Mouse (Mus musculus) left cerebral cortex, postnatal 4 days (tissue): ENCODE measurements at regions not wholly inside any gene's neighbourhood (a gene's known extent, or its start where the extent isn't known, plus 50 kb on each side); places are given as distances from the start of the nearest gene placed in this dataset.

Source experiments
- DNase-seq: peaks from one replicate; pipeline ENCODE4 v3.0.0-alpha.2; 2022
- intact Hi-C: fragments of 180-260 bp; cut with DNase I; formaldehyde crosslinking; loops from one replicate; pipeline ENCODE4 v1.15.1; 2025

DNA sequence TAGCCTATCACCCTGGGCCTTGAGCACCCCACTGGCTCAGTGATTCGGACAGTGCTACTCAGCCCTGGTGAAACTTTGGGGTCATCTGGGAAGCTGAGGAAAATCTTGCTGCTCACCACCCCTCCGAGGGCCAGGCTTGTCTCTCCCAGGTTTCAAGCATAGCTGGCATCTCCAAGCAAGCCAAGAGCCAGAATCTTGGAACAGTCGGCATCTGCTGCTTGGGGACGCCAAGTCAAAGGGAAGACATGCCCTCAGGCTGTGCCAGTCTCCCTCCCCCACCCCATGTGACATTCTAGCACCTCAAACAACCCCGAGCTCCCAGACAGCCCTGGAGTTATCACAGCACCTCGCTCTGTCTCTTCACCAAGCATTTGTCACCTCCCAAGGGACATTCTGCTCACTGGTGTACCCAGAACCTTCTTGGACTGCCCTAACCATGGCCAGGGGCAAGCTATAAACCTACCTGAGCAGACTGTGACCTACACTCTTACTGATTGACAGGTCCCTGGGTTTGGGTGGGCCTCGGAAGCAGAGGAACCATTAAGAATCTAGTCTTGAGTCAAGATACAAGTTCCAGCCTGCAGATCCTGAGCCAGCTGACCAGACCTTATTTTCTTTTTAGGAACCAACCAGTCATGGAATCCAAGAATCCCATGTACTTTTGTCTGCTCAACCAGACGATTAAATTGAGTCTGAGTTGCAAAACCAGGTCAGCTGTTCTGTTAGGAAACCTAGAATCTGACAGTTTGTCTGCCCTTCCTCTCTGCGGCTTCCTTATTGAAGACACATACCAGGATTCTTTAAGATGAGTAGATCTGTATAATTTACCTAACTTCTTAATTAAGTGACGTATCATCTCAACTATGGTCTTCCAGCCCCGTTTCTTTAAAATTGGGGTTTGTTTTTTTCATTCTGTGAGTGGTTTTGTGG lies 83.0 kb upstream of the Otos start:
- DNase-seq = peak; percentile 40
- intact Hi-C loops = no loop called here

GRCm38 (mm10) chr1:92730576-92730975 lies 81.9 kb upstream of the Otos start:
- peak; percentile 61 for DNase-seq
- intact Hi-C loops = no loop called here

GRCm38 (mm10) chr1:92727961-92728360 lies 79.3 kb upstream of the Otos start:
- DNase-seq = no peak
- intact Hi-C loops = no loop called here

DNA sequence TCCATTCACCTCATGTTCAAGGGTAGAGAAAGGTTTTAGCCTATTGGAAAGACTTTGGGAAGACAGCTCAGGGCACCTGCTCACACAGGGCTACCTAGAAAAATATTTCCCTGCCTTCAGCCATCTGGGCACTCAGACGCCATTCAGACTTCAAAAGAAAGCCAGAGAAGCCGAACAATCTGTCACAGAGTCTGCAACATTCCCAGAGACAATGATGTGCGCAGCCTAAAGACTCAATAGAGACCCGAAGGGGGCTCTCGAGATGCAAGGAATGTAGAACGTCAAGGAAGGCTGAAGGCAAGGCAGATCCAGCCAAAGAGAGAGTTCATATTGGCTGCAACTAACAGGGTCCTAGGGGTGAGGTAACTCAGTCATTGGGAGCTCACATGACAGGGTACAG lies 78.7 kb upstream of the Otos start:
- intact Hi-C loops = no loop called here
- no peak for DNase-seq

DNA sequence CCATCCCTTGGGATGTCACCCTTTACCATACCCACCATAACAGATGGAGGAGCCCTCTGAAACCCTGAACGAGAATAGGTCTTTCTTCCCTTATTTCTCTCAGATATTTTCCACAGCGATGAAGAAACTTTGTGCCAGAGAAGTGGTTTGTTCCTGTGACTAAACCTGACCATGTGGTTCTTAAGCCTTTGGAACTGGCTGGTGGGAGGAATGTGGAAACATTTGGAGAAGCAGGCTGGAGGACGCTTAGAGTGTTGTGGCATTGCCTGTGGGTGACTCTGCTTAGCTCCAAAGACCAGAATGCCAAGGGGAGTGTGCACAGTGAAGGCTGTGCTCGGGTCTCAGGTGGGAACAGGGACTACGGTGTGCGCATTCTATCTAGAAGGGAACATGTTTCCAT lies 77.7 kb upstream of the Otos start:
- no peak for DNase-seq
- intact Hi-C loops = no loop called here

GRCm38 (mm10) chr1:92724135-92724534 lies 75.5 kb upstream of the Otos start:
- intact Hi-C loops = no loop called here
- DNase-seq = no peak

DNA sequence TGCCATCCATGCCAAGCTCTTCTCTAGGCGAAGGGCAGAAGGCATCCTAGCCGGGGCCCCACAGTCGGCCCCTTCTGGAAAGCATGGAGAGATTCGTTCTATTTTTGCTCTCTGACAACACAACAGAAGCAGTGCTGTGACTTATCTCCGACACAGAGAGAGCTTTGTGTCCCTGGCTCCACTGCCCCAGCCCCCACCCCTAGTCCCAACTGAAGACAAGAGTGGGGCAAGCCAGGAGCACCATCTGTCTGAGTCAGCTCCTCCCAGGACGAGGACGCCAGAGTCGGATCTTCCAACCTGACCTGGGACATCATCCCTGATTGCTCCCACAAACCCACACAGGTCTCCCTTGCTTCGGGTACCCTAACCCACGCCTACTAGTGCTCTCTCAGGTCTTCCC lies 71.9 kb upstream of the Otos start:
- intact Hi-C loops = no loop called here
- DNase-seq = peak; percentile 59

DNA sequence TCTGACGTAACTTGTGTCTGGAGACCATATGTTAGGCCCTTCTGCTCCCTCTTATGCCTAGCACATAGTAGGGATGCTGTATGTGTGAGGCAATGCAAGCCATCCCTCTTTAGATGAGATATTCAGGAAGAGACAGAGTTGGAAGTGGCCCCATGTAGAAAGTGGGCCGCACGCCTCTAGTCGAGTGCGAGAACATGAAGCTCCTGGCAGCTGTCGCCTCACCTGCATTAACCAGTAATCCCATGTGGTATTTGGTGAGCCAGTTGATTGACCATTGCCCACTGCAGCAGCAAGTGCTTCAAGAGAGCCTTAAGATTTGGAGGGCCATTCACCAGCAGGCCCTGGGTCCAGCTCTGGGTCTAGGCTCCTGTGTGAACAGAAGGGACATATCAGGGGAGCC lies 71.2 kb upstream of the Otos start:
- DNase-seq = no peak
- intact Hi-C loops = no loop called here

DNA sequence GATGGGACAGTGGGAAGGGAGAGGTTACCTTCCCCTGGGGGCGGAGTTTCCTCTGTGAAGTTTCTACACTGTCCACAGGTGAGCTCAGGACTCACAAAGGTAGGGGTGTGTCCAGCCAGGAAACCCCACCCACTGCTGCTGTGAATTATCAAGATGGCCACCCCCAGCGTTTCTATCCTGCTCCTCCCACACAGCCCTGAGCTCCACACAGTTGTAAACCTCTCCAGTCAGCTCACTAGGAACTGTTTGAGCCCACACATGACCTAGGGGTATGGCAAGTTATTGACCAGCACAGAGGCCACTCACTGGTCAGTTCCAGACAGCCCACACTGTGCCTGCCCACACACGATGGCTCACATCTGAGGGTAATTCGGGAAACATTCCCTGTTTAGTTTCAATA lies 69.5 kb upstream of the Otos start:
- intact Hi-C loops = no loop called here

GRCm38 (mm10) chr1:92714725-92715324 lies 66.2 kb upstream of the Otos start:
- no peak for DNase-seq
- intact Hi-C loops = no loop called here

More for the DNA sequence above, 69.5 kb upstream of the Otos start:
- DNase-seq = no peak

DNA sequence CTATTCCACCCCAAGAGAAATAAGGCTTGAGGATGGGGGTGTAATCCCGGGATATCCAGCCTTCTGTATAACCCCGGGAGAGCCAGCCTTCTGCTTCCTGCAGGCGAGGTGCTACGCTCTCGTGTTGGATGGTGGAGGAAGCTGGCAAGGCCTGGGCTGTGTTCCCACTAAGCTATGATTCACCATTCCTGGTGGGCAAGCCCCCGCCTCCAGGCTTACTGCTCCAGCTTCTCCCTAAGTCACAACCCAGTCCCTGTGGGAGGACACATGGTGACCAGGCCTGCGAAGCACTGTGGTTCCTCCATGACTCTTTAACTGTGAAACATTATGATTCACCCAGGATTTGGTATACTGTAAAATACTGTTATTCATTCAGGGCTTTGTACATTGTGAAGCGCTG lies 63.7 kb upstream of the Otos start:
- intact Hi-C loops = no loop called here
- no peak for DNase-seq

DNA sequence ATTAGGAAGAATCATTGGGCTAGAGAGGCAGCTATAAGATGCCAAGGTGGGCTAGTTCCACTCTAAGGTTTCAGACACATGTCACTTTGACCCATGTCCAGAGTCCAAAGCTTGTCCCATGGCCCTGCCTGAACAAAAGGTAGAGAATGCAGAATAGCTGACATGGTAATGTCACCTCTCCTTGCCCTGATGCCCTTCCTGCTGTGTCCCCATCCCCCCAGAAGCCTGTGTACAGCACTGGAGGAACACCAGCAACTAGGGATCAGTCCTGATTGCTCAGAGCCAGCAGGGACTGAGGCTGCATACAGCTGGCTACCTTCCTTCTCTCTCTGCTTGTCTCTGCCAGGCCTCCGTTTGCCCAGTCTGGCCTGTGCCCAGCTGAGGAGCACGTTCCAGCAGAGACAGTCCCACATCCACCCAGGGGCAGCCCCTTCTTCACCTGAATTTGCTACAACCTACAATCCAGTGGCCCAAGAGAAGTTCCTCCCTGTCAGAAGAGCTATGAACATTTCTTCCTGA lies 61.7 kb upstream of the Otos start:
- intact Hi-C loops = no loop called here
- DNase-seq = no peak

DNA sequence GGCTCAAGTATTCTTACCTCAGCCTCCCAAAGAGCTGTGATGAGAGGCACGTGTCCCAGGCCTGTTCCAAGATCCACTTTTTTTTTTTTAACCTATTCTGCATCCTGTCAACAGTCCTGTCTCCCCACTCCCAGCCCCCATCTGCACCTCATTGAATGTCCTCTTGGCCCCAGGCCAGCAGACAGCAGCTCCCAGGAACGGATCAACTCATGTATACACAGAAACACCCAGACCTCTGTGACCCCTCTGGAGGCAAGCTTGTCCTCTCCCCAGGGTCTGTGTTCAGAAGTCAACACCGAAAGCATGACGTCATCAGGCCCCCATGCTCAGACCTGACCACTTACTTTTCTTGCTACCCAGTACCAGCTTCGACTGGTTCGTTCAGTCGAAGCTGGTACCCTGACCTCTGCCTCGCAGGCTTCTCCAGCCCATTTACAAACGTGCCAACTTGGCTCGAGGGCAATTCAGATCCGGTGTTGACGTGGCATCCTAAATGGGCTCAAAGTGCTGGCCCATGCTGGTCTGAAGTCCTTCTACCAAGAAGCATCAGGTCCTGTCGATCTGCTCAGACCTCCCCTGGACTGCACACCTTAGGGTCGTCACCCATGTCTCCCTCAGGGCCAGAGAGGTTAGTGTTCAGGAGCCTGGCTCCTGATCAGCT lies 60.7 kb upstream of the Otos start:
- intact Hi-C loops = no loop called here
- DNase-seq = no peak

DNA sequence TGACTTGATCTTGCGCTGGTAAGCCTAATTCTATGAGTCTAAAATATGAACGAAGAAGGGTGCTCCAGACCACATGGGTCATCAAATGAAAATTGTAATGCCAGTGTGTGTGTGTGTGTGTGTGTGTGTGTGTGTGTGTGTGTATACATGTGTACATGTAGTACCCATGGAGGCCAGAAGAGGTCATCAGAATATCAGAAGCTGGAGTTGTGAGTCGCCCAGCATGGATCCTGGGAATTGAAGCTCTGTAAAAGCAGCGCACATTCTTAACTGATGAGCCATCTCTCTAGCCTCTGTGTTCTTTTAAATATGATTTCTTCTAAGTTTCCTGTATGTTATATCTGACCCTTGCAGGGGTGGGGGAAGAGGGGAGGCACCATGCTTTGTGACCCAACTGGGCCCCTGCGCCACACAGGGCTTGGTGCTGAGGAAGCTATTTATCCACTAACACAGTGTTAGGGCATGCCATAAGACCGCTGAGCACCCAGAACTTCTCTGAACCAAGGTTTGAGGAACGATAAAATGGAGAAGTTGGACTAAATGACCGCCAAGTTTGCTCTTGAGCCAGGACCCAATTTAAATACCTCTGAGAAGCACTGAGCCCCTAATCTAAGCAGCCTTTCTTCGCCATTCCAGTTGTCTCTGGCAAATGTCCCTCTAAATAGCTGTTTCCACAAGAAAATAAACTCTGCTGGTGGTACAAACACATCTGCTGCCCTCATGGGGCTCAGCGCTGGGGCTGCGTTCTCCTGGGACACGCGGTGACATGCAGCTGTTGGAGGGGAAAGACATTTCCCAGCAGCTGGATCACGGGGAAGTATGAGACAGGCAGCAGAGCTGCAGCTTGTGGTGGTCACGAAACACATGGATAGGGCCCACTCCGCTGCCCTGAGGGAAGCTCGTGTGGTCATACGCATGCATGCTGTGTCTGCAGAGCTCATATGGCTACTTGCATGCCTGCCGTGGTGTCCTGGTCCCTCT lies 59.6 kb upstream of the Otos start:
- intact Hi-C loops = no loop called here
- no peak for DNase-seq

GRCm38 (mm10) chr1:92707441-92707840 lies 58.8 kb upstream of the Otos start:
- no peak for DNase-seq
- intact Hi-C loops = no loop called here

DNA sequence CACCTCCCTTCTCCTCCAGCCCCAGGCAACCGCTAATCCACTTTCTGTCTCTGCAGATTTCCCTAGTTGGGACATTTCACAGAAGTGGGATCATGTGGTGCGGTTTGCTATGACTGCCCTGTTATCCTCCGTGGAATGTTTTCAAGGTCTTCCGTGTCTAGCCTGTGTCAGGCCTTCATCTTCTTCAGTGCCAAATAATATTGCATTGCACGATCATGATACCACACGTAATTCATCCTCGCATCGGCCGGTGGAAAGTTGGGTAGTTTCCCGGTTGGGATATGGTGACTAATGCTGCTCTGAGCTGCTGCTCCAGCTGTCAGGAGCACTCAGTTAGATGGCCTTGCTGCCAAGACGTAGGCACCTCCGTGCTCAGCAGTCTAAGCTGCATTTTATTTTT lies 55.3 kb upstream of the Otos start:
- DNase-seq = no peak
- intact Hi-C loops = no loop called here

DNA sequence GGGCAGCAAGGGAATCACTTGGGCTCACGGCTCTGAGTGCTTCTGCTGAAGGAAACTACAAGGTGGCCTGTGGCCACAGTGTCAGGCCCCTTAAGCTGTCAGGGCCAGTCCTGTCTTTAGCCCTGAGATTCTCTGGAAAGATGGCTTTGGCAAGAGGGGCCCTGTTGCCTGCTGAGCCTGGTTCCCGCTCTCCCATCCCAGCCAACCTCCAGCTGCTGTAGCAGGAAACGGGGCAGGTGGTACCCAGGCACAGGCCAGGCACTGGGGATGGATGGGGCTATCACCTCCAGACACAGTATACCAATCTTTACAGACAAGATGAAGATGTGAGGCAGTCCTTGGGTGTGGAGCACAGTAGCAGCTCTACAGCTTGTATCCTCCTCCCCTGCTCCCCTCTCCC lies 54.6 kb upstream of the Otos start:
- intact Hi-C loops = no loop called here
- DNase-seq = peak; percentile 59

GRCm38 (mm10) chr1:92700107-92700506 lies 51.5 kb upstream of the Otos start:
- no peak for DNase-seq
- intact Hi-C loops = no loop called here

DNA sequence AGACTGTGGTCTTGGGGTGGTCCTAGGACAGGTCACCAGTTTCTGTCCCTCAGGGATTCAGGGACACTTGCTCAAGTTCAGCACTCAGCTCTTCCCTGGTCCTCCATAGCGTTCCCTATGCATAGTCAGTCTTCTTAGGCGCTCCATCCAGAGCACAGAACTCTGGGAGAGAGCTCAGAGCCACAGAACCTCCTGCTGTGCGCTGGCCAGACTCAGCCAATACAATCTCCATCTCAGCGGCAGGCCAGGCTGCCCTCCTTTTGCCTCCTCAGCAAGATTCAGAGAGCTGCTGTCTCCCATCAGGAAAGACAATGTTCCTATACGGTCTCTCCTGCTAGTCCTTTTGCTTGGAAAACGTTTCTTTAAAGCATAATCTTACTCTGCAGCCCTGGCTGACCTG lies 51.1 kb upstream of the Otos start:
- peak; percentile 75 for DNase-seq
- intact Hi-C loops = loop anchor here (5.0 kb wide), 1 partner anchor 138 kb away; no protein-coding TSS in a partner anchor

- DNase-seq = peak; percentile 84
- intact Hi-C loops = loop anchor here (5.0 kb wide), 1 partner anchor 138 kb away; no protein-coding TSS in a partner anchor
These were observed 50.4 kb upstream of the Otos start for GRCm38 (mm10) chr1:92699048-92699447.
